Mouse (Mus musculus) lung, postnatal 36 days (tissue): ENCODE measurements around the gene Clcn6.
"Not testable (repeated sequence)": the region's sequence is repeated elsewhere in the genome, so short reads cannot be mapped to it uniquely, and the experiment has no call there.

Experiments
- DNase-seq: peaks from one replicate; pipeline ENCODE4 v3.0.0; 2022; ENCODE audit warnings: mixed read lengths

Gene Clcn6

GRCm38 (mm10) chr4:148065702-148066400 lies 27.2 kb upstream of the Clcn6 start:
- DNase-seq, result peak; percentile 30

GRCm38 (mm10) chr4:148061086-148061480 lies 22.5 kb upstream of the Clcn6 start:
- DNase-seq, result no peak

- DNase-seq, result peak; percentile 68
Observed at GRCm38 (mm10) chr4:148060120-148061085, 21.8 kb upstream of the Clcn6 start.

GRCm38 (mm10) chr4:148058993-148059392 lies 20.4 kb upstream of the Clcn6 start:
- no peak for DNase-seq

- no peak for DNase-seq
Observed at GRCm38 (mm10) chr4:148058218-148058819, 19.7 kb upstream of the Clcn6 start.

GRCm38 (mm10) chr4:148057661-148058209 lies 19.1 kb upstream of the Clcn6 start:
- no peak for DNase-seq

GRCm38 (mm10) chr4:148056801-148057200 lies 18.2 kb upstream of the Clcn6 start:
- peak; percentile 45 for DNase-seq

GRCm38 (mm10) chr4:148056246-148056645 lies 17.6 kb upstream of the Clcn6 start:
- no peak for DNase-seq

GRCm38 (mm10) chr4:148054961-148055695 lies 16.5 kb upstream of the Clcn6 start:
- DNase-seq, result no peak

GRCm38 (mm10) chr4:148053417-148053920 lies 14.8 kb upstream of the Clcn6 start:
- DNase-seq, result no peak

GRCm38 (mm10) chr4:148052976-148053375 lies 14.4 kb upstream of the Clcn6 start:
- DNase-seq, result peak; percentile 51

- DNase-seq, result no peak
Observed at GRCm38 (mm10) chr4:148051886-148052285, 13.3 kb upstream of the Clcn6 start.

GRCm38 (mm10) chr4:148051046-148051776 lies 12.6 kb upstream of the Clcn6 start:
- no peak for DNase-seq

GRCm38 (mm10) chr4:148050396-148050914 lies 11.8 kb upstream of the Clcn6 start:
- DNase-seq, result not testable (repeated sequence)

- no peak for DNase-seq
Observed at GRCm38 (mm10) chr4:148046450-148047031, 7.9 kb upstream of the Clcn6 start.

GRCm38 (mm10) chr4:148044113-148044512 lies 5.5 kb upstream of the Clcn6 start:
- DNase-seq, result no peak

- not testable (repeated sequence) for DNase-seq
Observed at GRCm38 (mm10) chr4:148043327-148043726, 4.7 kb upstream of the Clcn6 start.

- peak; percentile 62 for DNase-seq
Observed at GRCm38 (mm10) chr4:148041611-148042191, 3.1 kb upstream of the Clcn6 start.

GRCm38 (mm10) chr4:148040933-148041610 lies 2.5 kb upstream of the Clcn6 start:
- peak; percentile 89 for DNase-seq
